Mouse (Mus musculus): Measurements from ENCODE around the gene Psmd12.

The Psmd12 gene

DNA sequence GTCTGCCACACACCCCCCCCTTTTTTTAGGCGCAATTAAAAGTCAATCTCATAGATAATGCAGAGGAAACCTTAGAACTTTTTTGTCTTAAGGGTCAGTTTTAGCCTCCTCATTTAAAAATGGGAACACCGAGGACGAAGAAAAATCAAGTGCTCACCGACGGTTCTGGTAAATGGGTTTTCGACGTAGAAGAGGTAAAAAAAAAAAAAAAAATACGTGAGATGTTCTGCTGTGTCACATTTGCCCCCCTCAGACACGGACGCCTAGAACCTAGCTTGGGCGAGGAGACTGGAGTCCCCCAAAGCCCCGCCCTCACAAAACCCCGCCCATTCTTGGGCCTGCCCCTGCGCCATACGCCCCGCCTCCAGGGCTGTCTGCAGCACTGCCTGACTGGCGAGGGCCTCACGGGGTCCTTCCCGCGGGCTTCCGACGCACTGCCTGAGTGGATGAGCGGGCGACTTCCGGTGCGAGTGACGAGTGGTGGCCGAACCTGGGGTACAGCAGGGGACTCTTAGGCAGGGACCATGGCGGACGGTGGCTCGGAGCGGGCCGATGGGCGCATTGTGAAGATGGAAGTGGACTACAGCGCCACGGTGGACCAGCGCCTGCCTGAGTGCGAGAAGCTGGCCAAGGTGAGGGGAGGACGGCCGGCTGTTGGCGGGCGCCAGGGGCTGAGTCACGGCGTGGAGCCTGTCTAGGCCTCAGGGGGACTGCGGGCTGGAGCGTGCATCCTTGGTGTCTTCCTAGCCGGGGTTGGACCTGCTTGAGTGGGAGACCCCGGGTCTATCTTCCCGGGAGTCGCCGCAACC lies at the start of gene Psmd12:
Psmd12 (plus strand) TSS at position 432 of the 809 bp plus-strand sequence.
- peak; percentile 96 for DNase-seq (ENCODE audit: low read depth, low spot score)

DNA sequence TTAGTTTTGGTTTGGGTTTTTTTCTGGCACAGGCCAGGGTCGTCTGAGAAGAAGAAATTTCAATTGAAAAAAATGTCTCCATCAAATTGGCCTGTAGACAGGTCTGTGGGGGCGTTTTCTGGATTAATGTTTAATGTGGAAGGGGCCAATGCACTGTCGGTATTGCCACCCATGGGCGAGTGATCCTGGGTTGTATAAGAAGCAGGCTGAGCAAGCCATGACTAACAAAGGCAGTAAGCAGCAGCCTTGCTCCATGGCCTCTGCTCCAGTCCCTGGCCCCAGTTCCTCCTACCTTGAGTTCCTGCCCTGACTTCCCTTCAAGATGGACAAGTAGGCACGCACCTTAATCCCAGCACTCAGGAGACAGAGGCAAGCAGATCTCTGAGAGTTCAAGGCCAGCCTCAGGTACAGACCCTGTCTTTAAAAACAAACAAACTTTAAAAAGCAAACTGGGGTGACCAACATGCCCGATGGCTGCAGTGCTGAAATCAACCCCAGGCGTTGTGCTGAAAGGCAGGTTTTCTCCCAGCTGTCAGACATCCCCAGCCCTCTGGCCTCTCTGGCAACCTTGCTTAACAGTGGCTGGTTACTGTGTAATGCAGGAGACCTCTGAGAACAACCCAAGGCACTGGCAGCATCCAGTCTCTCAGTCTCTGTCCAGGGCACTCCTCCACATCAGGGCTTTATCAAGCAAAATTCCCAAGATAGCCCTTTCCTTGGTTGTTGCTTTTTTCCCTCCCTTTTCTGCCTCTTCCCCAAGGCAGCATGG lies 47.9 kb upstream of the Psmd12 start:
- no peak for DNase-seq (ENCODE audit: low read depth, low spot score)

DNA sequence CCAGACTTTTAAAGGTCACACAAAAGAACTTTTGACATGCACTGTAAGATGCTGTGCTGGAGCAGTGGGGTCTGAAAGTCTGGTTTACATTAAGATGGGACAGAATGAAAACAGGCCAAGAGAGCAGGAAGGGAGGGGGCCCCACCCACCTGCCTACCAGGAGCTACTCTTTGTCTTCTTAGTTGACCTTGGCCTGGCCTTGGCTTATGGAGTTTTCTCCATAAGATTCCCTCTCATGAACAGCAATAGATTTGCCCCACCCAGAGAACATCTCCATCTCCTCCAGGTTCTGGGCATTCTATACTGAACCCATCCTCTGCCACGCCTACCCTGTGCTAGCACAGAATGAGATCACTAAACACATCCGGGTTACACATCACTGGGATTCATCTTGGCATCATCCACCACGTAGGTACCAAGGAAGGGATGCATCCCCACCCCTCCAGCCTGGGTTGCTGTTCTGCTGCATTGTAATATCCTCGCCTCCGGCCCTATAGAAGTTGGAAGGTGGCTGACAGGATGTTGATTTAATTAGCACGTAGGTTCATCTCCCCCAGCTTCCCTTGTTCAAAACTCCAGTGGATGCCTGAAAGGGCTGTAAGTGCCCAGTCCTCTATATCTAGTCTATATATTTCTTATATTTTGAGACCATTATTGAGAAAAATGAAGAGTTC lies 43.4 kb upstream of the Psmd12 start:
- no peak for DNase-seq (ENCODE audit: low read depth, low spot score)

GRCm38 (mm10) chr11:107437723-107438122 lies 41.6 kb upstream of the Psmd12 start:
- DNase-seq (ENCODE audit: low read depth, low spot score): no peak

DNA sequence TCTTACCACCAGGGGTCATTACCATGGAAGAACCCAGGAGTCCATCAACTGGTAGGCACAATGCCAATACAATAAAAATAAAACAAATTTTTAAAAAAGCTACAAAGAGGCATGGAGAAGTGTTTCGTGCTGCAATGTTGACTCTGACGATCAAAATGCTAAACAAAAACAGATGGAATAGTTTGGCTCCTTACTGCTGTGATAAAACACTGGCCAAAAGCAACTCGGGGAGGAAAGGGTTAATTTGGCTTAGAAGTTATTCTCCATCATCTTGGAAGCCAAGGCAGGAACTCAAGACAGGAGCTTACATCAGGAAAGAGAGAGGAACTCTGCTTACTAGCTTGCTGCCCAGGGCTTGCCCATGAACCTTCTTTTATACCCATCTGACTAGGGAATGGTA lies 41.1 kb upstream of the Psmd12 start:
- no peak for DNase-seq (ENCODE audit: low read depth, low spot score)

DNA sequence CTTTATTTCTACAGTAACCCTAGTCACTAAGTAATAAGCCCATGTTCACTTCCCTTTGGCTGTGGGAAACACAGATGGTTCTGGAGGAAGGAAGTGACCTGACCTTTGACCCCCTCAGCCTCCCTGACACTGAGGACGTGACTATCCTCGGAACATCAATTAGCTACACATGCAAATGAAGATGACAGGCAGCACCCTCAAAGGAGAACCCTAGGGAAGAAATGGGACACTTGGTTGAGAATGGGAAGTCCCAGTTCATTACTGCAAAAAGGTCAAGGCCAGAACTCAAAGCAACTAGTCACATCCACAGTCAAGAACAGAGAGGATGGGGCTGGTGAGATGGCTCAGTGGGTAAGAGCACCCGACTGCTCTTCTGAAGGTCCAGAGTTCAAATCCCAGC lies 38.2 kb upstream of the Psmd12 start:
- no peak for DNase-seq (ENCODE audit: low read depth, low spot score)

DNA sequence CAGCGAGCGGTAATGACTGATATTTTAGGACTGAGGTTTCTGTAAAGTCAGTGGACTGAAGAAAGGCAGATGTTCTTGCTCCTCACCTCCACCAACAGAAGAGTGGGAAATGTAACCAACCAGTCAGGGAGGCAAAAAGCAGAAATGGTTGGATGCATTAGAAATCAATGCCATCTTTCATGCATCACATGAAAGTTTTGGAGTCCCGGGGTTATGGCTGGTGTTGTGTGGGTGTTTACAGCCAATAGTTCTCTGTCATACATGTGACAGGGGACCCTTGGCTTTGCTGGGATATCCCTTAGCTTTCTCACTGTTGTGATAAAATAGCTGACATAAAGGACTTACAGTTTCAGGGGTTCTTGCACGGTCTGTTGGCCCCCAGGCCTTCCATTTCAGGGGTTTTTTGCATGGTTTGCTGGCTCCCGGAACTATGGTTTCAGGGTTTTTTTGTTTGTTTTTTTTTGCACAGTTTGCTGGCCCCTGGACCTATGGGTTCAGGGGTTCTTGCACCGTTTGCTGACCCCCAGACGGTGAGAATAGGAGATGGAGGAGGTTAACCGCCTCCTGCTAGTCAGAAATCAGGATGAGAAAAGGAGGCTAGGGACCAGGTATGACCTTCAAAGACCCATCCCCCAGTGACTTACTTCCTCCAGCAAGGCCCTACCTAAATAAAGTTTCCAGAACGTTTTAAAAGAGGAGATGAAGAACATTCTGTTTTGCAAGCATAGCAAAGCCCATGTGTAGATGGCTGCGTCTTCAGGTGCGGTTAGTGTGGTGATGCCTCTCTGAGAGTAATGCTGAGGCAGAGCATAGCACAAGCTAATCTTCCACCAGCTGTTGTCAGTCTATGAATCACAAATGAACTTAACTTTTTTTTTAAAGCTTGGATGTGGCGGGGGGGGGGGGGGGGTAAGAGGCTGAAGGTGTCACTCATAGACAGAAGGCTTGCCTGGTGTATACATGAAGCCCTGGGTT lies 35.9 kb upstream of the Psmd12 start:
- no peak for DNase-seq (ENCODE audit: low read depth, low spot score)

GRCm38 (mm10) chr11:107445683-107446082 lies 33.6 kb upstream of the Psmd12 start:
- DNase-seq (ENCODE audit: low read depth, low spot score): no peak

GRCm38 (mm10) chr11:107446650-107447049 lies 32.6 kb upstream of the Psmd12 start:
- no peak for DNase-seq (ENCODE audit: low read depth, low spot score)

- no peak for DNase-seq (ENCODE audit: low read depth, low spot score)
These were observed 31.9 kb upstream of the Psmd12 start for GRCm38 (mm10) chr11:107447349-107447748.

GRCm38 (mm10) chr11:107447915-107448314 lies 31.4 kb upstream of the Psmd12 start:
- DNase-seq (ENCODE audit: low read depth, low spot score): no peak

DNA sequence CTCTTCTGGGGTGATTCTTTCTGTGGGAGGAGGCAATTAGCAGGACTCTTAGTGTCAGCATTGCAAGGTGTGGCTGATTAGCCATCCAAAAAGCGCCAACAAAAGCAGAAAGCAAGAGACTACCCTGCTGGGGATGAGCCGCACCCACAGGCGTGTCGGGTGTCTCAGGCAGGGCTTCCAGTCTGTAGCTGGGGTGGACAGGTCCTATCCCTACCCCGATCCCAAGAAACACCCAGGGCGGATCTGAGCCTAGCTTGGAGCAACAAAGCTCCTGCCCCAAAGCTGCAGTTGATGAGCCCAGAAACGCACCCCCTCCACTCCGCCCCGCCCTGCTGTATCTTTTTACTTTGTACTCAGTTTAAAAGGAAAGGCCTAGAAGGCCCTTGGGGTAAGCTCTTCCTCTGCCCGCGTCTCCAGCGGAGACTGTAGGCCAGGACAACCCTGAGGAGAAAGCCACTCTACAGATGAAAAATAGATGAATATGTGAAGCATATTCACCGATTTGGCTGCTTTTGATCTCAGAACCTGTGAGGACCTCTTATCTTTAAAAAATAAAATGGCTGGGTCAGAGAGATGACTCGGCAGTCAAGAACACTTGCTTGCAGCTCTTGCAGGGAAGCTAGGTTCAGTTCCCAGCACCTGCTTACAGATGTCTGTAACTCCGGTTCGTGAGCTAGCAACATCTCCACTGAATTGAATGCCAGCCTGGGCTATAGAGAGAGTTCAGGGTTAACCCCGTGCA lies 29.9 kb upstream of the Psmd12 start:
- DNase-seq (ENCODE audit: low read depth, low spot score): no peak

DNA sequence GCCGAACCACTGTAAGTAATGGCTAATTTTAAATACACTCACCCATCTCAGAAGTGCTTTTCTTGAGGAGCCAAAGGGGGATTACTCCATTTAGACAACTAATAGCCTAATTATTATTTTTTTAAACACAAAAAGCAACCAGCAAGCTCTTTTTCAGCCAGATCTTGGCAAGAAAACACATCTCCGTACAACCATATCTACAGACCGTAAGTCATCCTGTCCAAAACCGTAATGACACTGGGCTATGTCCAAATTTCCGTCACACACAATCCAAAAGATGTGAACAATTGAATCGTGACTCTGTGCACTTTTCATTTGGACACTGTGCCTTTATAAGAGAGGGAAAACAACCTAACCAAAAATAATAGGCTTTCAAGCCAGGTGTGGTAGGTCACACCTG lies 29.2 kb upstream of the Psmd12 start:
- no peak for DNase-seq (ENCODE audit: low read depth, low spot score)

DNA sequence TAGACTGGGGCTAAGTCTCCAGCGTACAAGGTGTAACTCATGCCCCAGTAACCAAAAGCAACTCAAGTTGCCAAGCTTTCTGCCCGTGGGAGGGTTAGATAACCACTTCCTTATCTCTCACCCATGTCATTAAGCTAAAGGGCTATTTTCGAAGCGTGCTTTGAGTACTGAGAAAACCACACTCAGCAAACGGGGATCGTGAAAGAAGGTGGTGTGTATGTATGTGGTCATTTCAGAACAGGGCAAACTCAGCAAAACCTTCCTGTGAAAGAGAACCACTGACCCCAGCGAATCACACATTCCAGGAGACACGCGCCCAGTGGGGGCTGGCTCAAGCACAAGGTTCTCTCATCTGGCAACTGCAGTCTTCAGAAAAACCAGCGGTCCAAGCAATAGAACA lies 28.2 kb upstream of the Psmd12 start:
- DNase-seq (ENCODE audit: low read depth, low spot score): no peak

DNA sequence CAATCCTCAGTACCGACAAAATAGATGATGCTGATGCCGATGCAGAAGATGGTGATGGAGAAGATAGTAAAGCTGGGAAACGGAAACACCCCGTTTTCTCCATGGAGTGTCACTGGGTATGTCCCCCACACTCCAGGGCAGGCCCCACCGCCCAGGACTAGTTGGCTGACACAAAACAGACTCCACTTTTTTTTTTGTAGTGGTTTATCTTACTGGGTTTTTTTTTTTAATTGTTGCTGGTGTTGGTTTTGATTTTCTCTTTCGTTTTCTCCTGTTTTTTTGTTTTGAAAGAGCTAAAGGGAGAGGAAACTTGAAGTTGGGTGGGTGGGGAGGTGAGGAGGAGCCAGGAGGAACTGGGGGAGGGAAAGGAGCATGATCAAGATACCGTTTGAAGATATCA lies 27.2 kb upstream of the Psmd12 start:
- DNase-seq (ENCODE audit: low read depth, low spot score): no peak

GRCm38 (mm10) chr11:107454546-107455462 lies 24.5 kb upstream of the Psmd12 start:
- no peak for DNase-seq (ENCODE audit: low read depth, low spot score)

GRCm38 (mm10) chr11:107457282-107457681 lies 22.0 kb upstream of the Psmd12 start:
- no peak for DNase-seq (ENCODE audit: low read depth, low spot score)

DNA sequence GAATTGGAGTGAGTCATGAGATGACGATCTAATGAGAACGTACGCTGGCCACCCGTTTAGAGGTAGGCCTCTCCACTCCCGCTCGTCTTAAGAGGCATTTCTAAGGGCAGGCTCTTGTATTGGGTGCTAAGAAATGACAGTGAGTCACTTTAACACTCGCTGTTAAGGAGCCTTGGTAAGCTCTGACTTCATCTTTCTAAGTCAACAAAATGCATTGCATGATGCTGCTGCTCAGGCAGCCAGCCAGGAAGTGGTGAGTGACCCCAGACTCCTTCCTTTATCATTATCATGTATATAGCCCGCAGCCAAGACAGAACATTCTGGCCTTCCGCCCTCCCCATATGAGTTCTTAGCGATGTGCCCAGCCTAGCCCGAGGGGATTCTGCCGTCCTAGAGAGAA lies 21.0 kb upstream of the Psmd12 start:
- DNase-seq (ENCODE audit: low read depth, low spot score): no peak

GRCm38 (mm10) chr11:107458986-107459385 lies 20.3 kb upstream of the Psmd12 start:
- DNase-seq (ENCODE audit: low read depth, low spot score): no peak

Data from forelimb bud, embryonic 11.5 days (tissue).